Mouse (Mus musculus) B cell, adult 62 days (primary cell): ENCODE data around the gene Tnfsf12. TPM values are rescaled to one million over a fixed set of nuclear protein-coding genes. Genes with fewer than 3 reads are reported as not detected.

Experiments used
- total RNA-seq: library from RNA; stranded (reverse); gene quantifications from 4 replicates; pipeline ENCODE4 v1.2.4, GENCODE M21; 2023

Gene Tnfsf12
- total RNA-seq: 0.40 TPM in 1 of 4 replicates, not detected in the others

GRCm38 (mm10) chr11:69695361-69696181 is at the start of gene Tnfsf12, which contains the start of gene Tnfsfm13:
Tnfsf12 (minus strand) TSS chr11:69695849.
Tnfsfm13 (minus strand) TSS chr11:69696098.

GRCm38 (mm10) chr11:69685526-69686148 is 10.0 kb downstream of the Tnfsf12 start, which contains the start of gene Tnfsf13:
Tnfsf13 (minus strand) TSS chr11:69685784.

GRCm38 (mm10) chr11:69681314-69682208 is 14.1 kb downstream of the Tnfsf12 start, which contains the start of gene Senp3:
Senp3 (minus strand) TSS chr11:69682084.

DNA sequence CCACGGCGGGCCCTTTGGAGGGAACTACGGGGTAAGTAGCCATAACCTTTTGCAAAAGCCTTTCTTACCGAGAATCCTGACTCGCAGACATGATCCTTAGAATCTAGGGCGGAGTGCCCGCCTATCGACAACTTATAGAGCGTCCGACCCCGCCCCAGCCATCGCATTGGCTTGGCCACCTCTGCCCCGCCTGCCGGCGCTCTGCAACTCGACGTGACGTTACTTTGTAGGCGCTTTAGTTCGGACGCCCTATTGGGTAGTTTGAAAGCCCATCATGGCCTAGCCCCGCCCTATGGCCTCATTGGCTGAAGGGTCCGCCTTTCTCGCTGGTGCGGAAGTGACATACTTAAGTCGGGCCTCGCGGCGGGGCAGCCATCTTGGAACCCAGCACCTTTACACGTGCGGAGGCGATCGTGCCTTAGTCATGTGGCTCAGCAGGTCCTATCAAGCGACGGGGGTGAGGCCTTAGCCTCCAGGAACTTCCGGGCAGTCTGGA is 23.4 kb downstream of the Tnfsf12 start, which contains the start of gene Eif4a1:
TSS of gene Eif4a1 (minus strand) at position 213 of the 496 bp plus-strand sequence.

DNA sequence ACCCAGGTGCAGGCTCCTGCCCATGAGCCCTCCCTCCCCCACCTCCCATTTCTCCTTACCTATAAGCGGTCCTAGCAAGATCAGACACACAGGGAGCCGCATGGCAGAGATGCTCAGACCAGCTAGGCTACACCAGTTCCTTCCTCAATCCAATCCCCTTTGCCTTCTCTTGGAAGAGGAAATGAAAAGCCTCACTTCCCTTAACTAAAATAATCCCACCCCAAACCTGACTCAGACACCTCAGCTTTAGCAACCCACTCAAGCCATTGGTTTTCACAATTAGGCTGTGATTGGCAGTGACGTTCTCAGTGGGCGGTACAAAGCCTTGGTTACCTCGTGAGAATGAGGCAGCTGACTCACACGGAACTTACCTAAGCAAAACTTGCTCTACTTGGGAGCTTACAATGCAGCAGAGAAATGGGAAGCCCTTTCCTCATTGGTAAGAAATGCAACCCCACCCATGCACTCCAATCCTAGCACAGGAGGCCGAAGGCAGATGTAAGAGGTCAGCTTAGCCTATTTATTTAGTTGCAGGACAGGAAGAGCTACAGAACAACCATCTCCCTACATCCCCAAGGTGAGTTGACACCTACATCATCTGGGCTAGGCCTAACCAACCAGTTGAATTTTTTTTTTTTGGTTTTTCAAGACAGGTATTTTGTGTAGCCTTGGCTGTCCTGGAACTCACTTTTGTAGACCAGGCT is 29.5 kb downstream of the Tnfsf12 start, which contains the start of gene Cd68:
TSS of gene Cd68 (minus strand) at position 193 of the 704 bp plus-strand sequence.

GRCm38 (mm10) chr11:69662213-69662966 is 33.3 kb downstream of the Tnfsf12 start, which contains the start of gene Mpdu1:
Mpdu1 (minus strand) TSS chr11:69662642.

GRCm38 (mm10) chr11:69655264-69656064 is 40.2 kb downstream of the Tnfsf12 start, which contains the start of gene Sox15:
Sox15 (plus strand) TSS chr11:69655314.

Other genes with a start within 250 kb of the Tnfsf12 start
- gene Dnah2, start 146.7 kb downstream of the Tnfsf12 start, total RNA-seq: 0.03 TPM in 1 of 4 replicates, not detected in the others
- gene Efnb3, start 135.6 kb downstream of the Tnfsf12 start, total RNA-seq: 0.18 to 0.66 TPM (median 0.35 TPM) in 4 replicates
- gene Wrap53, start 115.6 kb downstream of the Tnfsf12 start, total RNA-seq: 11.0 to 15.2 TPM (median 13.1 TPM) in 4 replicates
- 122 to 134 TPM (median 130 TPM) in 4 replicates for gene Trp53, start 115.5 kb downstream of the Tnfsf12 start, total RNA-seq
- gene Atp1b2, start 89.9 kb downstream of the Tnfsf12 start, total RNA-seq: 0.26 to 0.67 TPM (median 0.31 TPM) in 3 of 4 replicates, not detected in the other
- gene Shbg, start 77.9 kb downstream of the Tnfsf12 start, total RNA-seq: not detected in 4 replicates
- not detected in 4 replicates for gene Sat2, start 73.8 kb downstream of the Tnfsf12 start, total RNA-seq
- gene Fxr2, start 62.9 kb downstream of the Tnfsf12 start, total RNA-seq: 73.0 to 86.7 TPM (median 81.7 TPM) in 4 replicates
- gene Sox15, start 40.5 kb downstream of the Tnfsf12 start, total RNA-seq: 0.95 TPM in 1 of 4 replicates, not detected in the others
- gene Mpdu1, start 33.2 kb downstream of the Tnfsf12 start, total RNA-seq: 58.5 to 68.1 TPM (median 64.8 TPM) in 4 replicates
- 13.5 to 15.1 TPM (median 14.6 TPM) in 4 replicates for gene Cd68, start 29.7 kb downstream of the Tnfsf12 start, total RNA-seq
- gene Eif4a1, start 23.4 kb downstream of the Tnfsf12 start, total RNA-seq: 683 to 716 TPM (median 701 TPM) in 4 replicates
- 112 to 142 TPM (median 125 TPM) in 4 replicates for gene Senp3, start 13.8 kb downstream of the Tnfsf12 start, total RNA-seq
- not detected in 4 replicates for gene Tnfsf13, start 10.1 kb downstream of the Tnfsf12 start, total RNA-seq
- 0.56 TPM in 1 of 4 replicates, not detected in the others for gene Tnfsfm13, start 249 bp upstream of the Tnfsf12 start, total RNA-seq
- 227 to 251 TPM (median 238 TPM) in 4 replicates for gene Polr2a, start 62.8 kb upstream of the Tnfsf12 start, total RNA-seq
- gene Slc35g3, start 66.1 kb upstream of the Tnfsf12 start, total RNA-seq: not detected in 4 replicates
- gene Zbtb4, start 70.1 kb upstream of the Tnfsf12 start, total RNA-seq: 62.1 to 72.6 TPM (median 65.4 TPM) in 4 replicates
- 7.8 to 14.5 TPM (median 12.0 TPM) in 4 replicates for gene Chrnb1, start 100.1 kb upstream of the Tnfsf12 start, total RNA-seq
- gene Fgf11, start 106.0 kb upstream of the Tnfsf12 start, total RNA-seq: 0.21 to 0.22 TPM in 2 of 4 replicates, not detected in the others
- 0.30 TPM in 1 of 4 replicates, not detected in the others for gene Tmem102, start 109.8 kb upstream of the Tnfsf12 start, total RNA-seq
- not detected in 4 replicates for gene Gm39566, start 119.4 kb upstream of the Tnfsf12 start, total RNA-seq
- not detected in 4 replicates for gene Spem2, start 122.6 kb upstream of the Tnfsf12 start, total RNA-seq
- not detected in 4 replicates for gene Spem1, start 126.3 kb upstream of the Tnfsf12 start, total RNA-seq
- 0.27 to 1.5 TPM (median 0.32 TPM) in 4 replicates for gene Nlgn2, start 141.9 kb upstream of the Tnfsf12 start, total RNA-seq
- gene Tmem256, start 142.7 kb upstream of the Tnfsf12 start, total RNA-seq: 29.5 to 37.7 TPM (median 32.6 TPM) in 4 replicates
- gene Plscr3, start 150.5 kb upstream of the Tnfsf12 start, total RNA-seq: 9.9 to 12.6 TPM (median 11.5 TPM) in 4 replicates
- gene Tnk1, start 162.9 kb upstream of the Tnfsf12 start, total RNA-seq: not detected in 4 replicates
- gene Tmem95, start 182.2 kb upstream of the Tnfsf12 start, total RNA-seq: not detected in 4 replicates
- gene Kctd11, start 185.6 kb upstream of the Tnfsf12 start, total RNA-seq: 1.3 to 2.6 TPM (median 2.3 TPM) in 4 replicates
- gene Acap1, start 199.7 kb upstream of the Tnfsf12 start, total RNA-seq: 473 to 501 TPM (median 485 TPM) in 4 replicates
- 1.2 to 3.5 TPM (median 2.0 TPM) in 4 replicates for gene 2810408A11Rik, start 205.1 kb upstream of the Tnfsf12 start, total RNA-seq
- gene Neurl4, start 205.2 kb upstream of the Tnfsf12 start, total RNA-seq: 51.5 to 76.4 TPM (median 73.4 TPM) in 4 replicates
- 144 to 150 TPM (median 147 TPM) in 4 replicates for gene Gps2, start 218.0 kb upstream of the Tnfsf12 start, total RNA-seq
- gene Eif5a, start 226.1 kb upstream of the Tnfsf12 start, total RNA-seq: 337 to 380 TPM (median 350 TPM) in 4 replicates
- gene Ybx2, start 239.9 kb upstream of the Tnfsf12 start, total RNA-seq: not detected in 4 replicates